Mouse (Mus musculus): Measurements from ENCODE around the gene Tbc1d10c.

Tbc1d10c gene

GRCm38 (mm10) chr19:4159049-4159448 lies 32.0 kb downstream of the Tbc1d10c start:
- DNase-seq (ENCODE audit: low spot score): no peak

GRCm38 (mm10) chr19:4156771-4157170 lies 34.3 kb downstream of the Tbc1d10c start:
- no peak for DNase-seq (ENCODE audit: low spot score)

GRCm38 (mm10) chr19:4156073-4156579 lies 35.0 kb downstream of the Tbc1d10c start:
- DNase-seq (ENCODE audit: low spot score): no peak

- no peak for DNase-seq (ENCODE audit: low spot score)
Observed at GRCm38 (mm10) chr19:4155223-4156072, 35.6 kb downstream of the Tbc1d10c start.

GRCm38 (mm10) chr19:4154437-4155222 lies 36.5 kb downstream of the Tbc1d10c start:
- no peak for DNase-seq (ENCODE audit: low spot score)

GRCm38 (mm10) chr19:4153232-4153654 lies 37.8 kb downstream of the Tbc1d10c start, which contains the start of gene Ptprcap:
Gene Ptprcap (plus strand): TSS chr19:4153604.
- DNase-seq (ENCODE audit: low spot score): no peak

- DNase-seq (ENCODE audit: low spot score): no peak
Observed at GRCm38 (mm10) chr19:4152445-4153231, 38.4 kb downstream of the Tbc1d10c start.

GRCm38 (mm10) chr19:4151898-4152297 lies 39.2 kb downstream of the Tbc1d10c start:
- DNase-seq (ENCODE audit: low spot score): no peak

- no peak for DNase-seq (ENCODE audit: low spot score)
Observed at GRCm38 (mm10) chr19:4151488-4151860, 39.6 kb downstream of the Tbc1d10c start.

GRCm38 (mm10) chr19:4150567-4151487 lies 40.3 kb downstream of the Tbc1d10c start:
- DNase-seq (ENCODE audit: low spot score): no peak

GRCm38 (mm10) chr19:4149764-4150461 lies 41.2 kb downstream of the Tbc1d10c start:
- DNase-seq (ENCODE audit: low spot score): no peak

- DNase-seq (ENCODE audit: low spot score): no peak
Observed at GRCm38 (mm10) chr19:4149283-4149682, 41.8 kb downstream of the Tbc1d10c start.

- DNase-seq (ENCODE audit: low spot score): no peak
Observed at GRCm38 (mm10) chr19:4148819-4149218, 42.3 kb downstream of the Tbc1d10c start.

GRCm38 (mm10) chr19:4148491-4148806 lies 42.6 kb downstream of the Tbc1d10c start, which contains the start of gene Coro1b:
Gene Coro1b (plus strand): TSS chr19:4148619.
- DNase-seq (ENCODE audit: low spot score): peak; percentile 96

GRCm38 (mm10) chr19:4147782-4148490 lies 43.1 kb downstream of the Tbc1d10c start:
- no peak for DNase-seq (ENCODE audit: low spot score)

GRCm38 (mm10) chr19:4147022-4147405 lies 44.1 kb downstream of the Tbc1d10c start:
- no peak for DNase-seq (ENCODE audit: low spot score)

- DNase-seq (ENCODE audit: low spot score): no peak
Observed at GRCm38 (mm10) chr19:4146366-4147021, 44.6 kb downstream of the Tbc1d10c start.

- DNase-seq (ENCODE audit: low spot score): no peak
Observed at GRCm38 (mm10) chr19:4145936-4146335, 45.1 kb downstream of the Tbc1d10c start.

Measured in embryo, embryonic 10.5 days (tissue).